Mouse (Mus musculus): ENCODE results near the gene Wdsub1. TPM values are rescaled to one million over a fixed set of nuclear protein-coding genes. Genes with fewer than 3 reads are reported as not detected.

The Wdsub1 gene
- total RNA-seq, 1 experiment from 2014 or later = 12.1 TPM

- ATAC-seq (replicated peaks; ENCODE audit: insufficient number of reproducible peaks, low FRiP score, low TSS enrichment, poor library complexity, severe bottlenecking) = no peak
Measured at GRCm38 (mm10) chr2:59814997-59815396, 67.4 kb downstream of the Wdsub1 start.

DNA sequence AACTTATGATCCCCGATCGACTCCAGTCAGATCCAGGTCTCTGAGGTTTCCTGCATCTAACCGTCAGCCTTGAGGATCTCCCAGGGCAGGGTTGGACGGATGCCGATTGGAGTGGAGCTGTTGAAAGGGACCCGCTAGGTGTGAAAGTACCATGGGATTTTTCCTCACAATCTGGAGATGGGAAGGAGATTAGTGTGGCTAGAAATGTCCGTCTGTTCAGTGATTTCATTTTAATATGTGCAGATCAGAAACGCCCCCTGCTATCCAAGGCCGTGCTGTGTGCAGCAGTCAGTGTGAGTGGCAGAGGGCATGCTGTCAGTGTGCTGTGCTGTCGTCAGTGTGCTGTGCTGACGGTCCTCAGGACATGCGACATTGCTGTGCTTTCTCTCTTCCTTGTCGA lies 68.9 kb downstream of the Wdsub1 start:
- no peak for ATAC-seq (replicated peaks; ENCODE audit: insufficient number of reproducible peaks, low FRiP score, low TSS enrichment, poor library complexity, severe bottlenecking)

GRCm38 (mm10) chr2:59812641-59813040 lies 69.8 kb downstream of the Wdsub1 start:
- no peak for ATAC-seq (replicated peaks; ENCODE audit: insufficient number of reproducible peaks, low FRiP score, low TSS enrichment, poor library complexity, severe bottlenecking)

DNA sequence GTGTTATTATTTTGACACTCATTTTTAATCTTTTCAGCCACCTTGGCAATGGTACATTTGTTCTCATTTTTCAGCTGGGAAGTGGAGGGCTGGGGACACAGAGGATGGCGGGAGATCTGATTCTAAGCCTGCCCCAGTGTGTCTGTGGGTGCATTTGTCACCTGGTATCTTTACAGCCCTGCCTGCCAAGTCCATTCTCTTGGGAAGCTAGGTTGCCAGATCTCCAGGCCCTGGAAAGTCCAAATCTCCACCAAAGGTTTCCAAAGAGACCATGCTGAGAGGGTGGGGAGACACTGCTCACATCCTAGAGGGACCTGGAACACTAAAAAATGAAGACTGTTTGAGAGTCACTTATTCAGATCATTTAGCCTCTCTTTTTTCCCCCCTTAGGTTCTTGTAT lies 71.1 kb downstream of the Wdsub1 start:
- no peak for ATAC-seq (replicated peaks; ENCODE audit: insufficient number of reproducible peaks, low FRiP score, low TSS enrichment, poor library complexity, severe bottlenecking)

DNA sequence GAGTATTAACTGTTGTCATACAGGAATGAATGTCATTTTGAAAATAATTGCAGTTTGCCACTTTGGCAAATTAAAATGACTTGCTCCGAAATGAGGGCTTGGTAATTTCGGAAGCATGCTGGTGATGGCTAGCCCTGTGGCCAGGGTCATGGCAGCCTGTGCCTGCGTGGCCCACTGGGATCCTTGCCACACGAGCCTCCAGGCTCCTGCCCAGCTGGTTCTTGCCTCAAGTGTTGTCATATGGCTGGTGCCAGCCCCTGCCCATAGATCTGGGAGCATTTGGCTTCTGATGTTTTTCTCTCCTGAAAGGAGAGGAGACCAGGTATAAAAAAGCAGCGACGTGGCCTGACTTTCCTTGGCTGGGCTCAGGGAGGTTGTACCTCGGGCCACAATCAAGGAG lies 72.4 kb downstream of the Wdsub1 start:
- ATAC-seq (replicated peaks; ENCODE audit: insufficient number of reproducible peaks, low FRiP score, low TSS enrichment, poor library complexity, severe bottlenecking) = no peak

- ATAC-seq (replicated peaks; ENCODE audit: insufficient number of reproducible peaks, low FRiP score, low TSS enrichment, poor library complexity, severe bottlenecking) = no peak
Measured at GRCm38 (mm10) chr2:59808608-59809007, 73.8 kb downstream of the Wdsub1 start.

DNA sequence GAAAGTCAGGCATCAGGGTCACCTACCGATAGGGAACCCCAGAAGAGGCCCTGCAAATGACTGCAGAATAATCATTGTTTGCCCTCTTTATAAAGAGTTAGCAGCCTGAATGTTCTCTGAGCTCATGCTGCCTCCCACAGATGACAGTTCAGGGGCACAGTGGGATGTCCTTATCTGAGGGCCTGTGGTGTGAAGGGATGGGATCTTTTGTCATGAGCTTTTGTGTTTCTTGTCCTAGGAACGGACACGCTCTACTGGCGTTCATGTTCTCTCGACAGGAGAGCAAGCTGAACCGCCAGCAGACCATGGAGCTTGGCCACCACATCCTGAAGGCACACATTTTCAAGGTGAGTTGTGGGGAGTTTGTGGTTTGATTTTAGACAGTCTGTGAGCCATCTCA lies 76.4 kb downstream of the Wdsub1 start:
- no peak for ATAC-seq (replicated peaks; ENCODE audit: insufficient number of reproducible peaks, low FRiP score, low TSS enrichment, poor library complexity, severe bottlenecking)

- no peak for ATAC-seq (replicated peaks; ENCODE audit: insufficient number of reproducible peaks, low FRiP score, low TSS enrichment, poor library complexity, severe bottlenecking)
Measured at GRCm38 (mm10) chr2:59805595-59805994, 76.8 kb downstream of the Wdsub1 start.

GRCm38 (mm10) chr2:59802722-59803387 lies 79.5 kb downstream of the Wdsub1 start:
- ATAC-seq (replicated peaks; ENCODE audit: insufficient number of reproducible peaks, low FRiP score, low TSS enrichment, poor library complexity, severe bottlenecking) = no peak
